Mouse (Mus musculus): ENCODE measurements around the gene Rnf150.

DNA sequence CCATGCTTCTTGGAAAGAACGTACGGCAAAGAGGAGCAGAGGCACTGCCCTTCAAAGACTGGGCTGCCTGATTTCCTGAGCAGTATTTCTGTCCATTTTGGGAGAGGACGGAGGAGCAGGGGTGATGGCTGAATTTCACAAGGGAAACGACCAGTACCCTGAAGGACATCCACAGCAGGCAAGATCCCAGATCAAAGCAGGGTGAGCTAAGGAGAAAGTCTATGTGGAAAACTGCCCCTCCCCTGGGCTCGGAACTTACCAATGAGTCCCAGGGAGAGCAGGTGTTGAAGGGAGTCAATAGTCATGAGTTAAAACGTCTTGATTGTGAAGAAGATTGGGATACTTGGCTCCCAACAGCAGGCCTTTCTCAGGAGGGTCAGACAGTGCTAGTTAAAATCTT, 225.0 kb downstream of the Rnf150 start:
- TF ChIP-seq CTCF (IDR thresholded peaks at IDR 0.05; ENCODE audit: extremely low read depth, insufficient read depth, low read length) (no peak), POLR2A (IDR thresholded peaks at IDR 0.05; ENCODE audit: extremely low read depth, insufficient read depth, low read length) (no peak)

All from cortical plate, adult 2 months (tissue).